Mouse (Mus musculus): ENCODE measurements at regions not wholly inside any gene's neighbourhood (a gene's known extent, or its start where the extent isn't known, plus 50 kb on each side); places are given as distances from the start of the nearest gene placed in this dataset.
A peak's percentile ranks its signal among the peaks of the same experiment; 100 is the strongest.
"Not testable (repeated sequence)": the region's sequence is repeated elsewhere in the genome, so short reads cannot be mapped to it uniquely, and the experiment has no call there.

DNA sequence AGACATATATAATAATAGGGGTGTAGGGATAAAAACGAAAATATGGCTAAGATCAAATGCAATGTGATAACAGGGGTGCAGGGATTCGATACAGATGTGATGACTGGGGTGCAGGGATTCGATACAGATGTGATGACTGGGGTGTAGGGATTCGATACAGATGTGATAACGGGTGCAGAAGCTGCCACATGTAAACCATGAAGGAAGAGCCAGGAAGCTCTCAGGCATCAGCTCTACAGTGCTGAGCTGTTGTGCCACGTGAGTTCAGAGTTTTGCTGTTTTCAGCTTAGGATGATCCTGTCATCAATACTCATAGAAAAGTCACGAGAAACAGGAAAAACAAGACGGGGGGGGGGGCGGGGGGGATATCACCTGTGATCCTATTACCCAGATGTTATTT lies 221.2 kb upstream of the Klf3 start:
- Histone ChIP-seq H3K4me2 (ENCODE audit: low read length) (no peak overlapping the region), H3K27me3 (replicated peaks; ENCODE audit: control insufficient read depth, insufficient read depth, low read length) (no peaks in the 10 kb centered on the region), H3K4me1 (replicated peaks; ENCODE audit: control insufficient read depth, insufficient read depth, low read length) (peaks cover 41% of the 10 kb centered on the region), H3K27ac (ENCODE audit: low read depth) (no peak overlapping the region), H3K9me3 (ENCODE audit: control insufficient read depth, low read length) (no peaks in the 10 kb centered on the region), H3K36me3 (ENCODE audit: control insufficient read depth, insufficient read depth, low read length) (no peaks in the 10 kb centered on the region), H3K9ac (ENCODE audit: low read length) (no peak overlapping the region), H3K4me3 (ENCODE audit: low read depth, low read length) (no peak overlapping the region)
- ATAC-seq (replicated peaks; ENCODE audit: low FRiP score, low TSS enrichment, low read depth), result no peak
- DNase-seq (ENCODE audit: low spot score), result no peak
- 67% methylated on average over 9 of the region's 9 CpGs for WGBS

DNA sequence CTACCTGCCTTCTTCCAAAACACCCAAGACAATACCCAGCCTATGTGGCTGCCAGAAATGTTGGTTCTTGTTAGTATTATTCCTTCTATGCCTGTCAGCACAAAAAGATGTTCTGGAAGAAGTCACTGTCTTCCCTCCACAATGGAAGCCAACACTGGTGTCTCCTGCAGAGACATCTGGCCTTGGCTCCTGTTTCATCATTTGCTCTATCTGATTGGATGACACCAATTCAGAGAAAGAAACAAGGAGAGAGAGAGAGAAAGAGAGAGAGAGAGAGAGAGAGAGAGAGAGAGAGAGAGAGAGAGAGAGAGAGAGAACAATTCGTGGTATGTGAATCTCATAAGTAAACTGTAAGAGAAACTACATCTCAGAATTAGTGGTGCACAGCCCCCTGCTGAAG lies 218.9 kb upstream of the Klf3 start:
- Histone ChIP-seq H3K27ac (ENCODE audit: low read depth) (no peak overlapping the region), H3K36me3 (ENCODE audit: control insufficient read depth, insufficient read depth, low read length) (no peaks in the 10 kb centered on the region), H3K4me2 (ENCODE audit: low read length) (no peak overlapping the region), H3K4me1 (replicated peaks; ENCODE audit: control insufficient read depth, insufficient read depth, low read length) (peaks cover 46% of the 10 kb centered on the region), H3K9me3 (ENCODE audit: control insufficient read depth, low read length) (no peaks in the 10 kb centered on the region), H3K9ac (ENCODE audit: low read length) (no peak overlapping the region), H3K4me3 (ENCODE audit: low read depth, low read length) (no peak overlapping the region), H3K27me3 (replicated peaks; ENCODE audit: control insufficient read depth, insufficient read depth, low read length) (no peaks in the 10 kb centered on the region)
- 53% methylated on average over 1 of the region's 1 CpGs for WGBS
- DNase-seq (ENCODE audit: low spot score) (no peak), ATAC-seq (replicated peaks; ENCODE audit: low FRiP score, low TSS enrichment, low read depth) (no peak)

DNA sequence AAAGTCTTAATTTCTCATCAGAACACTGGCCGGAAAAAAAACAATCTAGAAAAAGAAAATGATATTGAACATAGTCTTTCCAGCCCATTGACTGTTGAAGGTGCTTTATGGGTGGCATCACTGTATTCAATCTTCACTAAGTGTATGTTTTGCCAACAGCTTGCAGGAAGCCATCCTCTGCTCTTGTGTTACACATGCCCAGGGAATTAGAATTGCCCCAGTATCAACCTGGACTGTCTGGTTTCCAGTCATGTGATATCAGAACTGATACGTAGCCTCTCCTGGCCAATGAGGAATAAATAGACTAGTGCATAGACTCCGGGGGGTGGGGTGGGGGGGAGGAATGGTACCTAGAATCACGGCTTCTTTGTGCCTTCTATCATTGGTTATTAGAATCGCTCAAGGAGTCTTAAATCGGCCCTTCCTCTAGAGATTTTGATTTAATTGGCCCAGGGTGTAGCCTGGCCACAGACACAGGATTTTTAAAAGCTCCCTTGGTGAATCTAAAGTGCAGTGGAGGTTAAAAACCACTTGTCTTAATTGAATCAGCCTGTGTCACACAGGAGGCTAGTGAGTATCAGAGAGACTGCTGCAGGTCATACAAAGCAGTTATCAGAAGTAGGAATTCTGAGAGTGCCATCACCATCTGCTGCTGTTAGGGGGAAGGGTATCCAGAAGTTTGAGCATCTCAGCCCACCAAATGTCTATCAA lies 218.0 kb upstream of the Klf3 start:
- WGBS, result 77% methylated on average over 6 of the region's 6 CpGs
- DNase-seq (ENCODE audit: low spot score), result no peak

DNA sequence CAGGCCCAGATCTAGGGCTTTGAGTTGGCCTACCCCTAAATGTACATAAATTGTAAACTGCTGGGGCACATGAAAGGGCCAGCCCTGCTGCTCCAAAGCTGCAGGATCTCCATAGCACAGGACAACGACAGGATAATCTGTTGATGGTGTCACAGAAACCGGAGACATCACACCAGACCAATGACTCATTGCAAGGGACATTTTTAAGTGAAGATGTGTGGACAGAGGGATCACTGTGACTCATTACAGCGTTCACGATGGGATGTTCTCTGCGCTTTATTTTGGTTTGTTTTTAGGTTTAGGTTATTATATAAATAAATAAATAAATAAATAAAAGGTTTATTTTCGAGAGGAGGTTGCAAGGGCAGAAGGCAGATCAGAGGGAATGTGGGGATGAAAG lies 216.9 kb upstream of the Klf3 start:
- Histone ChIP-seq H3K27ac (ENCODE audit: low read depth) (no peak overlapping the region), H3K36me3 (ENCODE audit: control insufficient read depth, insufficient read depth, low read length) (no peaks in the 10 kb centered on the region), H3K27me3 (replicated peaks; ENCODE audit: control insufficient read depth, insufficient read depth, low read length) (no peaks in the 10 kb centered on the region), H3K9ac (ENCODE audit: low read length) (no peak overlapping the region), H3K4me2 (ENCODE audit: low read length) (no peak overlapping the region), H3K4me1 (replicated peaks; ENCODE audit: control insufficient read depth, insufficient read depth, low read length) (peaks cover 32% of the 10 kb centered on the region), H3K4me3 (ENCODE audit: low read depth, low read length) (no peak overlapping the region), H3K9me3 (ENCODE audit: control insufficient read depth, low read length) (no peaks in the 10 kb centered on the region)
- DNase-seq (ENCODE audit: low spot score) (no peak), ATAC-seq (replicated peaks; ENCODE audit: low FRiP score, low TSS enrichment, low read depth) (no peak)
- 82% methylated on average over 6 of the region's 6 CpGs for WGBS

More for the DNA sequence above, 218.0 kb upstream of the Klf3 start:
- Histone ChIP-seq H3K27ac (ENCODE audit: low read depth) (no peak overlapping the region), H3K36me3 (ENCODE audit: control insufficient read depth, insufficient read depth, low read length) (no peaks in the 10 kb centered on the region), H3K4me3 (ENCODE audit: low read depth, low read length) (no peak overlapping the region), H3K9me3 (ENCODE audit: control insufficient read depth, low read length) (no peaks in the 10 kb centered on the region), H3K27me3 (replicated peaks; ENCODE audit: control insufficient read depth, insufficient read depth, low read length) (no peaks in the 10 kb centered on the region), H3K4me1 (replicated peaks; ENCODE audit: control insufficient read depth, insufficient read depth, low read length) (peaks cover 39% of the 10 kb centered on the region), H3K9ac (ENCODE audit: low read length) (no peak overlapping the region), H3K4me2 (ENCODE audit: low read length) (no peak overlapping the region)
- no peak for ATAC-seq (replicated peaks; ENCODE audit: low FRiP score, low TSS enrichment, low read depth)

DNA sequence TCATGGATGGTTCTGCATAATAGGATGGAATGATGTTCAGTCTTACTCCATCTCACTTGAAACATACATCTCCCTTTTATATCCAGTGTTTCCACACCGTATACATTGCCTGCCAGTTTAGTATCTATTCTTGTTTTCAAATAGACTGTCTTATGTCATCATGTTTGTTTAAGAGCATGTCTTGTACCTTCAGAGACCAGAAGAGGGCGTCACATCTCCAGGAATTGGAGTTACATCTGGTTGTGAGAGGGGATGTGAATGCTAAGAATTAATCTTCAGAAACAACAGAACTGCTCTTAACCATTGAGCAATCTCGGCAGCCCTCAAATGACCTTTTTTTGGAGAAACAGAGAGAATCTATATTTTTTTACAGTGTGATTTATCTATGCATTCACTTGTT lies 216.3 kb upstream of the Klf3 start:
- ATAC-seq (replicated peaks; ENCODE audit: low FRiP score, low TSS enrichment, low read depth), result no peak

DNA sequence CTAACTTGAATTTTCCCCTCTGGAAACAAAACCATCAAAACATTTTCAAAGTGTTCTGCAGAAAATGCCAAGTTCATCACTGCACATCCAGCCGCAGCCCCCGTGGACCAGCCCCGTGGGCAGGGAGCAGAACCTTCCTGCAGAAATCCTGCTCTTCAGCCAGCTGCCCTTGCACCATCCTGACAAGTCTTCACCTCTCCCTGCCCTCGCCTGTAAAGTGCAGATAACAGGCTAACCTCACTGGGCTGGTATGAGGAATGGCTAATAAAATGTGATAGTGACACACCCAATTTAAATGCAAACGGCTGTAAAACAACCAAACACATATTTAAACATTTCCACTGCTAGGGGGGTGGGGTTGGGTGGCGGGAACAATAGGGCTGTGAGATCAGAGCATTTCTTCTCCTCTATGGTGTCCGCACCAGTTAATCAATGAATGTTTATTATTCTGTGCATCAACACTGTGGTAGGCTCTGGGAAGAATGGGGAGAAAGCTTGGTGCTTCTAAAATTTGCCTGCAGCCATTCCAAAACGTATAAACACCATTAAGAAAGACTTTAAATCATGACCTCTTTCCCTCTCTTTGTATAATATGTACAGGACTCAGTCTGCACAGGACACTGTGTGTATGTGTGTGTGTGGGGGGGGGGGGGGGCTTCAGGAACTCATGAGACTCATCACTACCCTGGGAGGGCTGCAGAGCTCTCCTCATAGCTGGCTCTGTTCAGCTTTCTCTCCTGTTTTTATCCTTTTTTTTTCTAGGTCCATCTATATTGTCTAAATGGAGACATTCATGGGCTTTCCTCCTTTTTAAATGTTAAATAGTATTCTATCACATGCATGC lies 215.1 kb upstream of the Klf3 start:
- ATAC-seq (replicated peaks; ENCODE audit: low FRiP score, low TSS enrichment, low read depth), result peak; percentile 91
- no peak overlapping the region for H3K4me3 ChIP-seq (ENCODE audit: low read depth, low read length)
- 5% methylated on average over 8 of the region's 8 CpGs for whole genome bisulfite sequencing
- peaks cover 26% of the 10 kb centered on the region for H3K4me1 ChIP-seq (replicated peaks; ENCODE audit: control insufficient read depth, insufficient read depth, low read length)
- H3K27me3 ChIP-seq (replicated peaks; ENCODE audit: control insufficient read depth, insufficient read depth, low read length), result no peaks in the 10 kb centered on the region
- no peak overlapping the region for H3K9ac ChIP-seq (ENCODE audit: low read length)
- DNase-seq (ENCODE audit: low spot score), result peak; percentile 65
- peak overlapping the region; percentile 76 for H3K27ac ChIP-seq (ENCODE audit: low read depth)
- no peak overlapping the region for H3K4me2 ChIP-seq (ENCODE audit: low read length)
- no peaks in the 10 kb centered on the region for H3K36me3 ChIP-seq (ENCODE audit: control insufficient read depth, insufficient read depth, low read length)
- H3K9me3 ChIP-seq (ENCODE audit: control insufficient read depth, low read length), result no peaks in the 10 kb centered on the region

More for the DNA sequence above, 216.3 kb upstream of the Klf3 start:
- H3K27ac ChIP-seq (ENCODE audit: low read depth), result no peak overlapping the region
- DNase-seq (ENCODE audit: low spot score), result no peak
- H3K9me3 ChIP-seq (ENCODE audit: control insufficient read depth, low read length), result no peaks in the 10 kb centered on the region
- 86% methylated on average over 3 of the region's 3 CpGs for WGBS
- no peak overlapping the region for H3K9ac ChIP-seq (ENCODE audit: low read length)
- no peaks in the 10 kb centered on the region for H3K27me3 ChIP-seq (replicated peaks; ENCODE audit: control insufficient read depth, insufficient read depth, low read length)
- H3K36me3 ChIP-seq (ENCODE audit: control insufficient read depth, insufficient read depth, low read length), result no peaks in the 10 kb centered on the region
- H3K4me1 ChIP-seq (replicated peaks; ENCODE audit: control insufficient read depth, insufficient read depth, low read length), result peaks cover 27% of the 10 kb centered on the region
- H3K4me3 ChIP-seq (ENCODE audit: low read depth, low read length), result no peak overlapping the region
- no peak overlapping the region for H3K4me2 ChIP-seq (ENCODE audit: low read length)

DNA sequence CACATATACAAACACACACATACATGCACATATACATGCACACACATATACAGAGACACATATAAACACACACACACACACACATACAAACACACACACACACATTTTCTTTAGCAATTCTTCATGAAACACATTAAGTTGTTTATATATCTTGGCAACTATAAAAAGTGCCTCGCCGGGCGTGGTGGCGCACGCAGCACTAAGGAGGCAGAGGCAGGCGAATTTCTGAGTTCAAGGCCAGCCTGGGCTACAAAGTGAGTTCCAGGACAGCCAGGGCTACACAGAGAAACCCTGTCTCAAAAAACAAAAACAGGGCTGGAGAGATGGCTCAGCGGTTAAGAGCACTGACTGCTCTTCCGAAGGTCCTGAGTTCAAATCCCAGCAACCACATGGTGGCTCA lies 214.4 kb upstream of the Klf3 start:
- not testable (repeated sequence) for H3K4me3 ChIP-seq (ENCODE audit: low read depth, low read length); H3K9me3 ChIP-seq (ENCODE audit: control insufficient read depth, low read length); DNase-seq (ENCODE audit: low spot score); H3K36me3 ChIP-seq (ENCODE audit: control insufficient read depth, insufficient read depth, low read length); ATAC-seq (replicated peaks; ENCODE audit: low FRiP score, low TSS enrichment, low read depth); H3K4me2 ChIP-seq (ENCODE audit: low read length); H3K9ac ChIP-seq (ENCODE audit: low read length); H3K27me3 ChIP-seq (replicated peaks; ENCODE audit: control insufficient read depth, insufficient read depth, low read length)
- Histone ChIP-seq H3K27ac (ENCODE audit: low read depth) (peak overlapping the region; percentile 76), H3K4me1 (replicated peaks; ENCODE audit: control insufficient read depth, insufficient read depth, low read length) (peaks cover 26% of the 10 kb centered on the region)
- WGBS, result 95% methylated on average over 8 of the region's 8 CpGs

DNA sequence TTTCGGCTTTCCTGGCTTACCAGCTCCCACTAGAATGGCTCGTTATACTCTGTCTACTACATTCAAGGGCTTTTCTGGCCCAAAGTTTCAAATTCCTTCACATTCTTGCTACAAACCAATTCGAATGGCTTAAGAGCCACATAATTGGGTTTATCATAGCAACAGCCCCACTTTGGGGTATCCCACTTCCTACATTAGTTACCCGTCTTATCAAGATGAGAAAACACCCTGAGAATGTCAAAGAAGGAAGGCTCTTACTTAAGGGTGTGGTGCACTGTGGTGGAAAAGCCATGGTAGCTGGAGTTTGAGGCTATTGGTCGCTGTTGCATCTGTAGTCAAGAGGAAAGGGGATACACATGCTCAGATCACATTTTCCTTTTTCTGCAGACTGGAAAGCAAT lies 213.2 kb upstream of the Klf3 start:
- WGBS, result 90% methylated on average over 5 of the region's 5 CpGs

More for the DNA sequence above, 213.2 kb upstream of the Klf3 start:
- H3K9me3 ChIP-seq (ENCODE audit: control insufficient read depth, low read length), result no peaks in the 10 kb centered on the region
- peaks cover 20% of the 10 kb centered on the region for H3K4me1 ChIP-seq (replicated peaks; ENCODE audit: control insufficient read depth, insufficient read depth, low read length)
- H3K9ac ChIP-seq (ENCODE audit: low read length), result no peak overlapping the region
- DNase-seq (ENCODE audit: low spot score), result no peak
- no peaks in the 10 kb centered on the region for H3K27me3 ChIP-seq (replicated peaks; ENCODE audit: control insufficient read depth, insufficient read depth, low read length)
- H3K27ac ChIP-seq (ENCODE audit: low read depth), result no peak overlapping the region
- no peak overlapping the region for H3K4me3 ChIP-seq (ENCODE audit: low read depth, low read length)
- ATAC-seq (replicated peaks; ENCODE audit: low FRiP score, low TSS enrichment, low read depth), result no peak
- no peak overlapping the region for H3K4me2 ChIP-seq (ENCODE audit: low read length)
- H3K36me3 ChIP-seq (ENCODE audit: control insufficient read depth, insufficient read depth, low read length), result no peaks in the 10 kb centered on the region
